Mouse (Mus musculus) brain, embryonic 14.5 days (tissue): ENCODE measurements around the gene Hmgb2.

Experiments
- CTCF ChIP-seq: fragments of 200-500 bp; IDR thresholded peaks from 2 replicates; pipeline ENCODE4 v1.5.1; 2012; ENCODE audit warnings: inconsistent platforms, mild to moderate bottlenecking, moderate library complexity, borderline replicate concordance; ENCODE audit not compliant: insufficient read depth, insufficient read length; ENCODE audit errors: extremely low read depth
- POLR2A ChIP-seq: fragments of 200-500 bp; IDR thresholded peaks from 2 replicates; pipeline ENCODE4 v1.6.1; 2012; ENCODE audit warnings: mild to moderate bottlenecking, inconsistent platforms, borderline replicate concordance; ENCODE audit not compliant: poor library complexity, insufficient read depth, insufficient read length, severe bottlenecking; ENCODE audit errors: extremely low read depth

DNA sequence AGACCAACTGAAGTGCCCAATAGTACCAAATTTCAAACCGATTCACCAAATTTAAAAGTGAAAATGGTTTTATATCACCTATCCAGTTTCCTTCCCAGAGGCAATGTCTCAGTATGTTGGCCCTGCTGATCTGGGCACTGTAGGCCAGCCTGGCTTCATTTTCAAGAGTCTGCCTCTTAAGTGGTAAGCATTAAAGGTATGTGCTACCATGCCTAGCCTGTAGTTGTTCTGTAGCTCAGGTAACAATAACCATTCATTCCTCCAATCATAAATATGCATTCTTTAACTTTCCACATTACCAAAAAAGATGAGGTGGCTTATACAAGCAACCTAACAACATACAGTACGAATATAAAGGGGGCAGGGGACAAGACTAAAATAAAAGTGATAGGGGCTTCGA is 6.0 kb downstream of the Hmgb2 start:
- TF ChIP-seq CTCF: no peak
- TF ChIP-seq POLR2A: no peak
